Mouse (Mus musculus): ENCODE data around the gene Pim3. TPM values are rescaled to one million over a fixed set of nuclear protein-coding genes. Genes with fewer than 3 reads are reported as not detected.

Pim3 gene
- polyA plus RNA-seq, 1 experiment from 2014 or later = 64.1 TPM

GRCm38 (mm10) chr15:88836031-88836430 lies 26.0 kb upstream of the Pim3 start:
- H3K4me2 ChIP-seq (ENCODE audit: low read depth, low read length) = no peak overlapping the region
- no peak overlapping the region for H3K27ac ChIP-seq (ENCODE audit: low read length)
- 72% methylated on average over 6 of the region's 6 CpGs for WGBS
- H3K4me1 ChIP-seq (replicated peaks; ENCODE audit: control insufficient read depth, insufficient read depth, low read length) = peaks cover 31% of the 10 kb centered on the region
- H3K9ac ChIP-seq (ENCODE audit: low read length) = no peak overlapping the region
- no peaks in the 10 kb centered on the region for H3K9me3 ChIP-seq (ENCODE audit: control insufficient read depth, low read length)
- no peak overlapping the region for H3K4me3 ChIP-seq (ENCODE audit: low read length)
- H3K27me3 ChIP-seq (ENCODE audit: control insufficient read depth, insufficient read depth, low read depth, low read length) = no peaks in the 10 kb centered on the region
- H3K36me3 ChIP-seq (ENCODE audit: control insufficient read depth, insufficient read depth, low read length) = no peaks in the 10 kb centered on the region
- no peak for ATAC-seq (ENCODE audit: low read depth)

GRCm38 (mm10) chr15:88836571-88836970 lies 25.4 kb upstream of the Pim3 start:
- 63% methylated on average over 5 of the region's 5 CpGs for WGBS
- no peaks in the 10 kb centered on the region for H3K36me3 ChIP-seq (ENCODE audit: control insufficient read depth, insufficient read depth, low read length)
- peak overlapping the region; percentile 75; the same call in 1 of the 2 replicates for H3K4me2 ChIP-seq (ENCODE audit: low read depth, low read length)
- H3K27me3 ChIP-seq (ENCODE audit: control insufficient read depth, insufficient read depth, low read depth, low read length) = no peaks in the 10 kb centered on the region
- no peak overlapping the region for H3K9ac ChIP-seq (ENCODE audit: low read length)
- H3K27ac ChIP-seq (ENCODE audit: low read length) = no peak overlapping the region
- ATAC-seq (ENCODE audit: low read depth) = no peak
- H3K4me1 ChIP-seq (replicated peaks; ENCODE audit: control insufficient read depth, insufficient read depth, low read length) = peaks cover 29% of the 10 kb centered on the region
- no peaks in the 10 kb centered on the region for H3K9me3 ChIP-seq (ENCODE audit: control insufficient read depth, low read length)
- no peak overlapping the region for H3K4me3 ChIP-seq (ENCODE audit: low read length)

- peak overlapping the region; percentile 91 for H3K27ac ChIP-seq (ENCODE audit: low read length)
- H3K36me3 ChIP-seq (ENCODE audit: control insufficient read depth, insufficient read depth, low read length) = no peaks in the 10 kb centered on the region
- no peaks in the 10 kb centered on the region for H3K27me3 ChIP-seq (ENCODE audit: control insufficient read depth, insufficient read depth, low read depth, low read length)
- H3K4me1 ChIP-seq (replicated peaks; ENCODE audit: control insufficient read depth, insufficient read depth, low read length) = peaks cover 25% of the 10 kb centered on the region
- peak overlapping the region; percentile 75 for H3K4me2 ChIP-seq (ENCODE audit: low read depth, low read length)
- H3K4me3 ChIP-seq (ENCODE audit: low read length) = peak overlapping the region; percentile 59
- peak; percentile 55 for ATAC-seq (ENCODE audit: low read depth)
- 2% methylated on average over 36 of the region's 39 CpGs for WGBS
- H3K9me3 ChIP-seq (ENCODE audit: control insufficient read depth, low read length) = no peaks in the 10 kb centered on the region
- peak overlapping the region; percentile 73 for H3K9ac ChIP-seq (ENCODE audit: low read length)
These were observed 24.6 kb upstream of the Pim3 start for GRCm38 (mm10) chr15:88837199-88837932.

GRCm38 (mm10) chr15:88837977-88838376 lies 24.0 kb upstream of the Pim3 start:
- Histone ChIP-seq H3K9me3 (ENCODE audit: control insufficient read depth, low read length) (no peaks in the 10 kb centered on the region), H3K4me2 (ENCODE audit: low read depth, low read length) (peak overlapping the region; percentile 75), H3K9ac (ENCODE audit: low read length) (peak overlapping the region; percentile 73), H3K27ac (ENCODE audit: low read length) (peak overlapping the region; percentile 91), H3K4me1 (replicated peaks; ENCODE audit: control insufficient read depth, insufficient read depth, low read length) (peaks cover 25% of the 10 kb centered on the region), H3K27me3 (ENCODE audit: control insufficient read depth, insufficient read depth, low read depth, low read length) (no peaks in the 10 kb centered on the region), H3K36me3 (ENCODE audit: control insufficient read depth, insufficient read depth, low read length) (no peaks in the 10 kb centered on the region), H3K4me3 (ENCODE audit: low read length) (peak overlapping the region; percentile 59)
- no peak for ATAC-seq (ENCODE audit: low read depth)
- WGBS = 2% methylated on average over 11 of the region's 11 CpGs

- peak; percentile 82 for ATAC-seq (ENCODE audit: low read depth)
- Histone ChIP-seq H3K4me2 (ENCODE audit: low read depth, low read length) (peak overlapping the region; percentile 10; the same call in 1 of the 2 replicates), H3K36me3 (ENCODE audit: control insufficient read depth, insufficient read depth, low read length) (no peaks in the 10 kb centered on the region), H3K4me1 (replicated peaks; ENCODE audit: control insufficient read depth, insufficient read depth, low read length) (peaks cover 32% of the 10 kb centered on the region), H3K9ac (ENCODE audit: low read length) (peak overlapping the region; percentile 54), H3K9me3 (ENCODE audit: control insufficient read depth, low read length) (no peaks in the 10 kb centered on the region), H3K27ac (ENCODE audit: low read length) (peak overlapping the region; percentile 92), H3K4me3 (ENCODE audit: low read length) (no peak overlapping the region), H3K27me3 (ENCODE audit: control insufficient read depth, insufficient read depth, low read depth, low read length) (no peaks in the 10 kb centered on the region)
- 11% methylated on average over 9 of the region's 9 CpGs for whole genome bisulfite sequencing
These were observed 22.7 kb upstream of the Pim3 start for GRCm38 (mm10) chr15:88839271-88839670.

- Histone ChIP-seq H3K4me3 (ENCODE audit: low read length) (no peak overlapping the region), H3K9ac (ENCODE audit: low read length) (peak overlapping the region; percentile 54), H3K36me3 (ENCODE audit: control insufficient read depth, insufficient read depth, low read length) (no peaks in the 10 kb centered on the region), H3K9me3 (ENCODE audit: control insufficient read depth, low read length) (no peaks in the 10 kb centered on the region), H3K27me3 (ENCODE audit: control insufficient read depth, insufficient read depth, low read depth, low read length) (no peaks in the 10 kb centered on the region), H3K27ac (ENCODE audit: low read length) (peak overlapping the region; percentile 92), H3K4me1 (replicated peaks; ENCODE audit: control insufficient read depth, insufficient read depth, low read length) (peaks cover 32% of the 10 kb centered on the region), H3K4me2 (ENCODE audit: low read depth, low read length) (no peak overlapping the region)
- WGBS = 64% methylated on average over 10 of the region's 10 CpGs
- peak; percentile 29 for ATAC-seq (ENCODE audit: low read depth)
These were observed 21.9 kb upstream of the Pim3 start for GRCm38 (mm10) chr15:88840126-88840525.

- Histone ChIP-seq H3K9me3 (ENCODE audit: control insufficient read depth, low read length) (no peaks in the 10 kb centered on the region), H3K4me1 (replicated peaks; ENCODE audit: control insufficient read depth, insufficient read depth, low read length) (peaks cover 32% of the 10 kb centered on the region), H3K27me3 (ENCODE audit: control insufficient read depth, insufficient read depth, low read depth, low read length) (no peaks in the 10 kb centered on the region), H3K27ac (ENCODE audit: low read length) (no peak overlapping the region; the same call in 1 of the 2 replicates), H3K9ac (ENCODE audit: low read length) (no peak overlapping the region), H3K36me3 (ENCODE audit: control insufficient read depth, insufficient read depth, low read length) (no peaks in the 10 kb centered on the region), H3K4me3 (ENCODE audit: low read length) (no peak overlapping the region), H3K4me2 (ENCODE audit: low read depth, low read length) (no peak overlapping the region)
- ATAC-seq (ENCODE audit: low read depth) = no peak
- 91% methylated on average over 2 of the region's 2 CpGs for WGBS
These were observed 20.8 kb upstream of the Pim3 start for GRCm38 (mm10) chr15:88841160-88841559.

GRCm38 (mm10) chr15:88841580-88842299 lies 20.2 kb upstream of the Pim3 start:
- no peaks in the 10 kb centered on the region for H3K27me3 ChIP-seq (ENCODE audit: control insufficient read depth, insufficient read depth, low read depth, low read length)
- H3K4me1 ChIP-seq (replicated peaks; ENCODE audit: control insufficient read depth, insufficient read depth, low read length) = peaks cover 32% of the 10 kb centered on the region
- H3K36me3 ChIP-seq (ENCODE audit: control insufficient read depth, insufficient read depth, low read length) = no peaks in the 10 kb centered on the region
- H3K4me2 ChIP-seq (ENCODE audit: low read depth, low read length) = no peak overlapping the region
- H3K9me3 ChIP-seq (ENCODE audit: control insufficient read depth, low read length) = no peaks in the 10 kb centered on the region
- no peak overlapping the region for H3K4me3 ChIP-seq (ENCODE audit: low read length)
- H3K27ac ChIP-seq (ENCODE audit: low read length) = no peak overlapping the region
- no peak for ATAC-seq (ENCODE audit: low read depth)
- no peak overlapping the region for H3K9ac ChIP-seq (ENCODE audit: low read length)
- 83% methylated on average over 3 of the region's 3 CpGs for WGBS

GRCm38 (mm10) chr15:88842300-88842673 lies 19.7 kb upstream of the Pim3 start:
- H3K9ac ChIP-seq (ENCODE audit: low read length) = no peak overlapping the region
- no peaks in the 10 kb centered on the region for H3K27me3 ChIP-seq (ENCODE audit: control insufficient read depth, insufficient read depth, low read depth, low read length)
- no peak overlapping the region for H3K4me3 ChIP-seq (ENCODE audit: low read length)
- no peak overlapping the region for H3K4me2 ChIP-seq (ENCODE audit: low read depth, low read length)
- no peaks in the 10 kb centered on the region for H3K9me3 ChIP-seq (ENCODE audit: control insufficient read depth, low read length)
- H3K36me3 ChIP-seq (ENCODE audit: control insufficient read depth, insufficient read depth, low read length) = no peaks in the 10 kb centered on the region
- peaks cover 28% of the 10 kb centered on the region for H3K4me1 ChIP-seq (replicated peaks; ENCODE audit: control insufficient read depth, insufficient read depth, low read length)
- H3K27ac ChIP-seq (ENCODE audit: low read length) = no peak overlapping the region
- WGBS = 56% methylated on average over 3 of the region's 3 CpGs
- no peak for ATAC-seq (ENCODE audit: low read depth)

Measured in lung, embryonic 16.5 days (tissue).